20 mouse cellular contexts compared by ENCODE assay signal in the genomic region with DNA sequence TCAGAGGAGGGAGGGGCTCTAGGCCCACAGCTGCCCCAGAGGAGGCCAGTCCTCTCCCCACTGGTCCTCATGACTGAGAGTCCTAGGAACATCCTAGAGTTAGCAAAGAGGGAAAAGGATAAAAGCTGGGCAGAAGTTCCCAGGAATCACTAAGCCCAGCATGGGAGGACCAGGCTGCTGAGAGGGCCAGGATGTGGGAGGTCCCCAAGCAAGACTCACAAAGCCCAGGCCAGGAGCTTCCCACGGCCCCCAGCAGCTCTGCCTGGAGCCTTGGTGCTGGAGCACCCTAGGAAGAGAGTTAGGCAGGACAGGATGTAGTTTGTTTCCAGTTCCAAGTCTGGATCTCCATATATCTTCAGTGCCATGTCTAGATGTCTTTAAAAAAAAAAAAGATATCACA. TPM values are rescaled to one million over a fixed set of nuclear protein-coding genes. Genes with fewer than 3 reads are reported as not detected.
DNase-seq lines count a peak whose midpoint lies in the region; TF ChIP-seq lines count a peak whose summit lies in the region.
"Had no signal": no experiment of that assay in that cellular context is flagged by ENCODE, and none has a peak within 500 bp of the region (broad histone marks: within the 10 kb centered on the region; RNA-seq: fewer than 3 reads in every experiment).

No protein-coding gene starts in this region.

- no peak for DNase-seq in heart, adult 2 months
- DNase-seq in heart, adult 8-10 months (ENCODE audit: low spot score): no peak
- DNase-seq in kidney, adult 9 months: peak; percentile 12
- DNase-seq in kidney, adult 2 months: no peak
- DNase-seq in spleen, adult 2 months (ENCODE audit: low read depth in 1 of 2, low spot score in 2 of 2): no peak
- DNase-seq in spleen, postnatal 36 days (ENCODE audit: low spot score in 2 of 2): no peak
- DNase-seq: adrenal gland, adult 2 months; adrenal gland, postnatal 14 days; cerebellum, adult 11 months; cerebellum, adult 2 months; cerebellum, adult 9-11 months; cerebellum, postnatal 25 days; forebrain, postnatal 0 days; gastrocnemius, postnatal 25 days; heart, postnatal 14 days; heart, postnatal 4 days had no signal

- H3K79me2 ChIP-seq in heart, adult 2 months (replicated peaks; ENCODE audit: control insufficient read depth, insufficient read depth, low read length): no peaks in the 10 kb centered on the region

- no peak overlapping the region for H3K9ac ChIP-seq in heart, adult 2 months (ENCODE audit: low read depth, low read length)
- H3K9ac ChIP-seq: embryonic facial prominence, embryonic 12.5 days; embryonic facial prominence, embryonic 15.5 days; forebrain, postnatal 0 days; hindbrain, embryonic 14.5 days had no signal

- H3K36me3 ChIP-seq in heart, adult 2 months (ENCODE audit: control insufficient read depth, insufficient read depth, low read length): no peaks in the 10 kb centered on the region
- no peaks in the 10 kb centered on the region for H3K36me3 ChIP-seq in kidney, adult 2 months (ENCODE audit: control insufficient read depth, insufficient read depth, low read length)
- peaks cover 25% of the 10 kb centered on the region for H3K36me3 ChIP-seq in spleen, adult 2 months (ENCODE audit: control insufficient read depth, insufficient read depth, low read length)
- H3K36me3 ChIP-seq: embryonic facial prominence, embryonic 12.5 days; embryonic facial prominence, embryonic 15.5 days had no signal

- peaks cover 5% of the 10 kb centered on the region for H3K4me1 ChIP-seq in heart, adult 2 months (ENCODE audit: control insufficient read depth, insufficient read depth, low read length)
- H3K4me1 ChIP-seq in kidney, adult 2 months (ENCODE audit: control insufficient read depth, insufficient read depth, low read length): no peaks in the 10 kb centered on the region
- H3K4me1 ChIP-seq in spleen, adult 2 months (ENCODE audit: control insufficient read depth, insufficient read depth, insufficient read length): peaks cover 2% of the 10 kb centered on the region

- no peak for TF ChIP-seq POLR2A in heart, adult 2 months (IDR thresholded peaks at IDR 0.05; ENCODE audit: insufficient read depth, low read depth, low read length)
- no peak for TF ChIP-seq POLR2A in kidney, adult 2 months (IDR thresholded peaks at IDR 0.05; ENCODE audit: low read depth, low read length)
- no peak for TF ChIP-seq POLR2A in spleen, adult 2 months (IDR thresholded peaks at IDR 0.05; ENCODE audit: low read depth, low read length)

- H3K27ac ChIP-seq in heart, adult 2 months: peak overlapping the region; percentile 13
- H3K27ac ChIP-seq in kidney, adult 2 months (ENCODE audit: insufficient read depth, low read depth, low read length): no peak overlapping the region
- H3K27ac ChIP-seq in spleen, adult 2 months (ENCODE audit: insufficient read depth, low read length): 0 out of 2 replicates have a peak overlapping the region, but pooled peaks have one; percentile 11
- H3K27ac ChIP-seq: embryonic facial prominence, embryonic 12.5 days; embryonic facial prominence, embryonic 15.5 days; hindbrain, embryonic 14.5 days; hindbrain, postnatal 0 days had no signal

- TF ChIP-seq EP300 in heart, adult 2 months (IDR thresholded peaks at IDR 0.05; ENCODE audit: insufficient read depth, low read depth, low read length): no peak

- no peaks in the 10 kb centered on the region for H3K27me3 ChIP-seq in heart, adult 2 months (ENCODE audit: control insufficient read depth, insufficient read depth, low read length)
- H3K27me3 ChIP-seq in kidney, adult 2 months (replicated peaks; ENCODE audit: control insufficient read depth, insufficient read depth, low read length): no peaks in the 10 kb centered on the region
- H3K27me3 ChIP-seq in spleen, adult 2 months (ENCODE audit: control insufficient read depth, insufficient read depth, low read length): no peaks in the 10 kb centered on the region

- 37% methylated on average over 1 of the region's 1 CpGs for WGBS in heart, adult 2 months
- WGBS in kidney, adult 2 months: 73% methylated on average over 1 of the region's 1 CpGs
- WGBS in spleen, adult 2 months: 78% methylated on average over 1 of the region's 1 CpGs

- no peak for TF ChIP-seq CTCF in heart, adult 2 months (IDR thresholded peaks at IDR 0.05)
- no peak for TF ChIP-seq CTCF in kidney, adult 2 months (conservative IDR thresholded peaks at IDR 0.05; ENCODE audit: insufficient read depth, insufficient read length, low read depth, low read length)
- no peak for TF ChIP-seq CTCF in spleen, adult 2 months (IDR thresholded peaks at IDR 0.05; ENCODE audit: extremely low read depth, insufficient read depth, insufficient read length, insufficient replicate concordance)

- intact Hi-C loops in heart, adult 2 months (cut with DNase I): no loop called here

- H3K4me3 ChIP-seq in heart, adult 2 months: no peak overlapping the region
- no peak overlapping the region for H3K4me3 ChIP-seq in kidney, adult 2 months (ENCODE audit: insufficient read depth, low read depth, low read length)
- no peak overlapping the region for H3K4me3 ChIP-seq in spleen, adult 2 months (ENCODE audit: extremely low read depth, insufficient read depth, insufficient read length)
- H3K4me3 ChIP-seq: embryonic facial prominence, embryonic 12.5 days; embryonic facial prominence, embryonic 15.5 days had no signal

RNA-seq across cellular contexts. Expression of a gene that starts 24.4 kb away (rescaled TPM):
- total RNA-seq in heart, adult 2 months (2021): 1 to 10 TPM; 3.4 to 4.2 TPM
- polyA plus RNA-seq in heart, adult 2 months (2012; rRNA removed): 3.6 and 4.7 TPM in 2 replicates
- total RNA-seq in heart, adult 8-10 months (2022): 1 to 10 TPM; 4.7 to 5.8 (median 5.1) TPM
- 3.1 and 7.2 TPM in 2 replicates for polyA plus RNA-seq in kidney, adult 2 months (2012; rRNA removed)
- polyA plus RNA-seq in spleen, adult 2 months (2012; rRNA removed): 104 and 124 TPM in 2 replicates

RNA-seq across cellular contexts. Expression of a gene that starts 59.8 kb away (rescaled TPM):
- total RNA-seq in heart, adult 2 months (2021): 10 to 100 TPM; 85.9 to 93.3 TPM
- 106 and 107 TPM in 2 replicates for polyA plus RNA-seq in heart, adult 2 months (2012; rRNA removed)
- 10 to 100 TPM; 92.2 to 93.9 (median 93.1) TPM for total RNA-seq in heart, adult 8-10 months (2022)
- polyA plus RNA-seq in kidney, adult 2 months (2012; rRNA removed): 34.2 and 37.5 TPM in 2 replicates
- 24.3 and 30.7 TPM in 2 replicates for polyA plus RNA-seq in spleen, adult 2 months (2012; rRNA removed)

Comparison
In these comparisons a context has a peak if more than half of its experiments do, and no peak if none do; other contexts are left out.
1. RNA of a gene that starts 24.4 kb away (polyA plus RNA-seq): 104 to 124 TPM in spleen, adult 2 months; 3.1 to 7.2 TPM in kidney, adult 2 months and 3.6 to 4.7 TPM in heart, adult 2 months; every median in the first group is over 10 times any median in the second.